Mouse (Mus musculus) thymus, adult 18-20 months (tissue): Measurements from ENCODE around the gene Vmn2r49.
"Not testable (repeated sequence)": the region's sequence is repeated elsewhere in the genome, so short reads cannot be mapped to it uniquely, and the experiment has no call there.

Experiments
- DNase-seq, 2 experiments: peaks; one replicate each; pipeline ENCODE4 v3.0.0; 2022; ENCODE audit warnings: mixed read lengths in 2 of 2

Gene Vmn2r49

GRCm38 (mm10) chr7:9992157-9992556 lies at the start of gene Vmn2r49:
TSS of gene Vmn2r49 (minus strand) at chr7:9992257.
- not testable (repeated sequence) for DNase-seq

GRCm38 (mm10) chr7:9953485-9953884 lies 38.6 kb downstream of the Vmn2r49 start, which contains the start of gene Vmn2r48:
TSS of gene Vmn2r48 (minus strand) at chr7:9953585.
- not testable (repeated sequence) for DNase-seq
